Mouse (Mus musculus): ENCODE measurements around the gene Paf1. TPM values are rescaled to one million over a fixed set of nuclear protein-coding genes. Genes with fewer than 3 reads are reported as not detected.

Gene Paf1
- polyA plus RNA-seq (2015; fragmentation: Nextera tagmentation; extraction: Ambion mirVana), result 59.8 and 81.5 TPM in 2 replicates

DNA sequence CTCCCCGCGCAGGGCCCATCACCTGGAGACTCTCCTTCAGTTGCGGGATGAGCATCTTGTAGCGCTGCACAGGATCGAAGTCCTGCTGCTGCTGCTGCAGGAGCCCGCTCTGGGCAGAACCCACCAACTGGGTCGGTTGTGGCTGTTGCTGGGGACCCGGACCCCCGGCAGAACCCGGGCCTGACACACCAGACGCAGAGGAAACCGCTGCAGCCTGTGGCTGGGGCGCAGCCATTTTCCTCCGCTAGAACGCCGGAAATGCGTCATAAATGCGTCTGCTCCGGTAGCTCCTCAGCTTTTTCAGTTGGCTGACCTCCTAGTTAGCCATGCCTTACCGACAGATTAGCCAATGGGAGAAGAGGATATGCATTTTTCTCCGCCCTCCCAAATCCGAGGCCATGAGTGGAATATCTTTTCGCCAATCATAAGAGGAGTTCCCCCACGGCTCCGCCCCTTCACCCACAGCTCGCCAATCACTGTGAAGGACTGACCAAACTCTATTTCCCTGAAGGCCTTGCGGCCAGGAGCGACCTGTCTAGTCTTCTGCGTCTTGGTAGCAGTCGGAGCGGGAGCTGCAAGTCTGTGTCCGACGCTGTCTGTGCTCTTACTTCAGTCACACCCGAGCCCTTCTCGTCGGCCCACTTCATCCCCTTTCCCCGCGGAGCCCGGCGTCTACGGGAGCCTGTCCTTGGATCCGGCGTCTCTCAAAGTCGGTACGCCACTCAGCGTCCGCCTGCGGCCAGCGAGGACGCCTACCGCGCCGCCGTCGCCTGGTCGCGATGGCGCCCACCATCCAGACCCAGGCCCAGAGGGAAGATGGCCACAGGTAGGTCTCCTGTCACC, at the start of gene Paf1, which contains the start of gene Med29:
Gene Paf1 (plus strand): TSS at position 523 of the 843 bp plus-strand sequence.
Gene Med29 (minus strand): TSS at position 280 of the 843 bp plus-strand sequence.

DNA sequence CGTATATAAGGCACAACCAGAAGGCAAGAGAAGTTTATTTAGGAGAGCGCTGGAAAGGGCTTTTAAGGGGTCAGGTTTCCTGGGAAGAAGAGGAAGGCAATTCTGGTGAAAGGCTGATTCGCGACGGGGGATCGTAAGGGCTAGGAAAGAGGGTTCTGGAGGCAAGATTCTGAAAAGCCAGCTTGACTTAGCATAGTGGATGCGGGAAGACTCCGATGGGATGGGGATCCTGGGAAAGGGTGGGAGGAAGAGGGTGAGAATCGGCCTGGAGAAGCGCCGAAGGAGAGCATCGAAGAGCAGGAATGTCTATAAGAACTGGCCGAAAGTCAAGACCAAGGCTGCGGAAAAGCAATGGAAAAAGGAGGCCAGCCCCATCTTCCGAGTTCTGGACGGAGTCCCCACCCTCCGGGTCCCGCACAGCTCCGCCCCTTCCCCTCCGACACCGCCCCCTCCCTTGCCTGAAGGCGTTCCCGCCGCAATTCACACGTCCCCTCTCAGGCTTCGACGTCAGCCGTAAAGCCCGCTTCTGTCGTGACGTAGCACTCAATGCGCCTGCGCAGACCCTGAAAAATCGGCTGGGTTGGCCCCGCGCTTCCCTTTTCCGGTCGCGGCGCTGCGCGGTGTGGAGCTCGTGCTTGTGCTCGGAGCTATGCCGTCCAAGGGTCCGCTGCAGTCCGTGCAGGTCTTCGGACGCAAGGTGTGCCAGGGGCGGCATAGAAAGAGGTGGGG, 42.4 kb upstream of the Paf1 start, which contains the start of gene Rps16:
Gene Rps16 (plus strand): TSS at position 498 of the 729 bp plus-strand sequence.

DNA sequence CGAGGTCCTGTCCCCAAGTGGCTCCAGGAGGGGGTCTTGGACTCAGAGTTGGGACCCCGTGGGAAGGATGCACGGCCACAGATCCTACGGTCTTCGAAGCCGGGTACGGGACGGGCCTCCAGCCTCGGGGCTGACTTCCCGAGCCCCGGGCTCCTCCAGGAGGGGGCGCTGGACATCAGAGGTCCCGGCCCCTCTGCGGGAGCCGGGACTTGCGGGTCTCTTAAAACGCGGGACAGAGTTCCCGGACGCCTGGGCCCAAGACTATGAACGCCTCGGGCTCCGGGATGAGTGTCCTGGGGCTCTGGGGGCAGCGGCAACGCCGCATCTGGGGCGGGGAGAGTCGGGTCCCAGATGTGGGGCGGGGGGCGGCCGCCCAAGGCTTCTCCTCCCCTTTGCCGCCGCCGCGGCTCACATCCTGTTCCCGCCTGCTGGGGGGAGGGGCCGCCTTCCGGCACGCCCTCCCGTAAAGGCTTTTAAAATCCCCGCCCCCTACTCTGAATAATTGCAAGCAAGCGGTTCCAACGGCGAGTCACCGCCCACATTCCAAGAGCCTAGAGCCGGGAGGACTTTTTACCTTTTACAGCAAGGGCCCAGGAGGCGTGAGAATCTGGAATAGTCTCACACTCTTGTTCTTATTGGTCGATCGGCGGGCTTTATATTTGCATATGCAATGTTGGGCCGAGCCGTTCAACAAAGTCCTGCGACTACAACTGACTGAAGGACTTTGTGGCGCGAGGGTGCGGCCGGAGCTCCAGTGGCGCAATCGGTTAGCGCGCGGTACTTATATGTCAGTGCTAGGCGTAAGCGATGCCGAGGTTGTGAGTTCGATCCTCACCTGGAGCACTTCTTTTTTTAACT, 20.3 kb upstream of the Paf1 start, which contains the start of gene Plekhg2:
Gene Plekhg2 (minus strand): TSS at position 349 of the 858 bp plus-strand sequence.

DNA sequence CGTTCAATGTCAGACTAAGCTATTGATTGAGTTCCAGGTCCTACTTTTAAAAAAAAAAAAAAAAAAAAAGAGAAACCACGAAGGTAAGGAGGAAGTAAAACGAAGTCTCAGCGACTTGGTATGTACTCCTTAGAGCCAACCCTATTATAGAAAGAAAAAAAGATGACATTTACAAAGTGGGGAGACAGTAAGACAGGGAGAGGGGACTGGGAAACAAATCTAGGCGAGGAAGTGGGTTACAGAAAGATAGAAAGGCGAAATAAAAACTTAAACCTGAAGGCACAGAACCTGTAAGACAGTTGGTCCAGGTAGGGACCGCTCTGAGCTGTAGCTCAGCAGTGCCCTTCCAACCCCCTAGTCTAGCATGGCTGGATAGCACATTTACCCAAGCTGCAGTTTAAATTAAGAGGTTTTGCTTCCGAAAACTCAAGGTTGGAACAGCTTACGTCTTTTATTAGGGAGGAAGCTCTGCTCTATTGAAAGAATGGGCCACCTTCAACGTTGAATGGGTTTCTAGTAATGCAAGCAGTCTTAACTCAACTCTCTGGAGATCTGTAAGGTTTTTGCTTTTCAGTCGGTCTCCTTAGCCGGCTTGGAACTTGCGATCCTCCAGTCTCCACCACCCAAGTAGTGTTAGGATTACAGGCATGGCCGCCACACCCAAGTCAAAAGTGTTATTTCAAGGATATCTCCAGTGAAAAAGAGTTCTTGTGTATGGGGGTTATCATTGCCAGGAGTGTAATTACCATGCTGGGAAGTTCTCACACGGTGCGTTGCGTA, 12.3 kb upstream of the Paf1 start, which contains the start of gene Zfp36:
Gene Zfp36 (minus strand): TSS at position 17 of the 780 bp plus-strand sequence.

DNA sequence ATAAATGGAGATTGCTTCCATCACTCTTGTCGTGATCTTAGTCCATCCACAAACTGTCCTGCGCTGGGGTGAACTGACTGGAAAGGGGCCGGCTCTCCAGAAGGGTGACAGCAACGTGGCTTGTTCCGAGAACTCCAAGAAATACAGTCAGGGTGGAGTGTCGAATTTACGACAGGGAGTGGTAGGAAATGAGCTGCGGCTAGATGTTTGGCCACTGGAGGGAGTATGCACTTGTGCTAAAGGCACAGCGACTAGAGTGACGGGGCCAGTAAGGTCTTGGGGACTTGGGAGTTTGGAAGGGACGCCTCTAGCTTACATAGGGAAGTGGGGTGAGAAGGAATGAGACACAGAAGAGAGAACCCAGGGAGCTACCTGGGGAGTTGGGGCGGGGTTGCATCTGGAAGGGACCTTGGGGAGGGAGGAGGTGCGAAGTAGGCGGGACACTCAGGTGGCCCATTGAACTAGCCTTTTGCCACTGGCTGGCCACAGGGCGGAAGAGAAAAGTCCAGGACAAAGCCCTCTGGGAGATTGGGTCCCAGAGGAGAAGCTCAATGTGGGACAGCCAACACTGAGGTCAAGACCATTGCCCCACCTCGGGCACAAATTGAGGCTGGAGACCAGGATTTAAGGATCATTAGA, 44.3 kb downstream of the Paf1 start, which contains the start of gene Gmfg:
Gene Gmfg (plus strand): TSS at position 516 of the 639 bp plus-strand sequence.

Other genes with a start within 250 kb of the Paf1 start
- 56.9 and 59.0 TPM in 2 replicates for gene Fbl, start 223.2 kb upstream of the Paf1 start, polyA plus RNA-seq (2015; fragmentation: Nextera tagmentation; extraction: Ambion mirVana)
- gene Dyrk1b, start 213.5 kb upstream of the Paf1 start, polyA plus RNA-seq (2015; fragmentation: Nextera tagmentation; extraction: Ambion mirVana), result 5.0 and 7.3 TPM in 2 replicates
- 2.6 and 4.0 TPM in 2 replicates for gene Eid2, start 125.1 kb upstream of the Paf1 start, polyA plus RNA-seq (2015; fragmentation: Nextera tagmentation; extraction: Ambion mirVana)
- gene Eid2b, start 115.2 kb upstream of the Paf1 start, polyA plus RNA-seq (2015; fragmentation: Nextera tagmentation; extraction: Ambion mirVana), result 7.9 and 9.2 TPM in 2 replicates
- 0.37 TPM in 1 of 2 replicates, not detected in the other for gene Selenov, start 101.8 kb upstream of the Paf1 start, polyA plus RNA-seq (2015; fragmentation: Nextera tagmentation; extraction: Ambion mirVana)
- 0.17 TPM in 1 of 2 replicates, not detected in the other for gene Dll3, start 90.7 kb upstream of the Paf1 start, polyA plus RNA-seq (2015; fragmentation: Nextera tagmentation; extraction: Ambion mirVana)
- 59.0 and 64.6 TPM in 2 replicates for gene Timm50, start 80.9 kb upstream of the Paf1 start, polyA plus RNA-seq (2015; fragmentation: Nextera tagmentation; extraction: Ambion mirVana)
- 43.2 and 47.1 TPM in 2 replicates for gene Supt5, start 54.2 kb upstream of the Paf1 start, polyA plus RNA-seq (2015; fragmentation: Nextera tagmentation; extraction: Ambion mirVana)
- 718 and 753 TPM in 2 replicates for gene Rps16, start 42.3 kb upstream of the Paf1 start, polyA plus RNA-seq (2015; fragmentation: Nextera tagmentation; extraction: Ambion mirVana)
- gene Plekhg2, start 20.4 kb upstream of the Paf1 start, polyA plus RNA-seq (2015; fragmentation: Nextera tagmentation; extraction: Ambion mirVana), result 47.1 and 61.8 TPM in 2 replicates
- 49.3 and 49.5 TPM in 2 replicates for gene Zfp36, start 12.7 kb upstream of the Paf1 start, polyA plus RNA-seq (2015; fragmentation: Nextera tagmentation; extraction: Ambion mirVana)
- 31.0 and 32.3 TPM in 2 replicates for gene Med29, start 243 bp upstream of the Paf1 start, polyA plus RNA-seq (2015; fragmentation: Nextera tagmentation; extraction: Ambion mirVana)
- 15.1 and 21.8 TPM in 2 replicates for gene Gmfg, start 44.5 kb downstream of the Paf1 start, polyA plus RNA-seq (2015; fragmentation: Nextera tagmentation; extraction: Ambion mirVana)
- gene Lrfn1, start 59.0 kb downstream of the Paf1 start, polyA plus RNA-seq (2015; fragmentation: Nextera tagmentation; extraction: Ambion mirVana), result 1.3 and 1.4 TPM in 2 replicates
- gene Ifnl2, start 117.5 kb downstream of the Paf1 start, polyA plus RNA-seq (2015; fragmentation: Nextera tagmentation; extraction: Ambion mirVana), result not detected in 2 replicates
- not detected in 2 replicates for gene Ifnl3, start 129.9 kb downstream of the Paf1 start, polyA plus RNA-seq (2015; fragmentation: Nextera tagmentation; extraction: Ambion mirVana)
- not detected in 2 replicates for gene Sycn, start 147.9 kb downstream of the Paf1 start, polyA plus RNA-seq (2015; fragmentation: Nextera tagmentation; extraction: Ambion mirVana)
- 0.24 and 0.51 TPM in 2 replicates for gene Nccrp1, start 154.3 kb downstream of the Paf1 start, polyA plus RNA-seq (2015; fragmentation: Nextera tagmentation; extraction: Ambion mirVana)
- gene Samd4b, start 205.2 kb downstream of the Paf1 start, polyA plus RNA-seq (2015; fragmentation: Nextera tagmentation; extraction: Ambion mirVana), result 14.6 and 20.1 TPM in 2 replicates
- gene Pak4, start 205.2 kb downstream of the Paf1 start, polyA plus RNA-seq (2015; fragmentation: Nextera tagmentation; extraction: Ambion mirVana), result 24.3 and 28.8 TPM in 2 replicates
- not detected in 2 replicates for gene Acp7, start 238.4 kb downstream of the Paf1 start, polyA plus RNA-seq (2015; fragmentation: Nextera tagmentation; extraction: Ambion mirVana)